Mouse (Mus musculus) intestine, embryonic 14.5 days (tissue): Measurements from ENCODE around the gene Gart. TPM values are rescaled to one million over a fixed set of nuclear protein-coding genes. Genes with fewer than 3 reads are reported as not detected.

Experiments
- ATAC-seq: fragments of 200-750 bp; cut with Nextera tagmentation; replicated peaks from 2 replicates; pipeline ENCODE4 v1.8.0; 2017; ENCODE audit warnings: low read depth, moderate number of reproducible peaks, moderate TSS enrichment, moderate library complexity; ENCODE audit not compliant: low FRiP score, low TSS enrichment
- DNase-seq: peaks from one replicate; pipeline ENCODE4 v3.0.0-alpha.2; 2018; ENCODE audit warnings: low spot score
- H3K27ac ChIP-seq: fragments of 300-500 bp; sonication (generic); 2 replicates; pipeline ENCODE4 v1.5.1; 2014; ENCODE audit warnings: low read depth, mild to moderate bottlenecking, control low read depth
- H3K27me3 ChIP-seq: fragments of 300-500 bp; sonication (generic); replicated peaks from 2 replicates; pipeline ENCODE4 v1.6.1; 2014; ENCODE audit warnings: low read length, control low read depth; ENCODE audit not compliant: control insufficient read depth, insufficient read depth
- H3K36me3 ChIP-seq: fragments of 300-500 bp; sonication (generic); 2 replicates; pipeline ENCODE4 v1.6.1; 2014; ENCODE audit warnings: low read length, control low read depth; ENCODE audit not compliant: control insufficient read depth, insufficient read depth
- H3K4me1 ChIP-seq: fragments of 300-500 bp; sonication (generic); replicated peaks from 2 replicates; pipeline ENCODE4 v1.6.1; 2014; ENCODE audit warnings: low read length, control low read depth, mixed read lengths; ENCODE audit not compliant: control insufficient read depth, insufficient read depth
- H3K4me2 ChIP-seq: fragments of 300-500 bp; sonication (generic); 2 replicates; pipeline ENCODE4 v1.6.1; 2014; ENCODE audit warnings: low read length
- H3K4me3 ChIP-seq: fragments of 300-500 bp; sonication (generic); 2 replicates; pipeline ENCODE4 v1.5.1; 2014; ENCODE audit warnings: low read depth, low read length, control low read depth, mixed read lengths
- H3K9ac ChIP-seq: fragments of 300-500 bp; sonication (generic); 2 replicates; pipeline ENCODE4 v1.6.1; 2014; ENCODE audit warnings: mild to moderate bottlenecking, low read length
- H3K9me3 ChIP-seq: fragments of 300-500 bp; sonication (generic); 2 replicates; pipeline ENCODE4 v1.6.1; 2016; ENCODE audit warnings: low read length, control low read depth; ENCODE audit not compliant: control insufficient read depth
- WGBS: fragments of 180-500 bp; shearing (Covaris S2); extraction: QIAGEN DNeasy Blood & Tissue Kit; methylation state at CpG from one replicate; pipeline ENCODE4 v1.1.7; 2014; 5-methylcytosine and 5-hydroxymethylcytosine counted together
- polyA plus RNA-seq: library from polyadenylated mRNA; unstranded; fragments of >200 nt; fragmentation: Nextera tagmentation; extraction: Ambion mirVana; gene quantifications from 2 replicates; pipeline ENCODE4 v1.2.1, GENCODE M21; 2014

The Gart gene
- polyA plus RNA-seq, 1 experiment from 2014 or later: 137 TPM

- 88% methylated on average over 2 of the region's 2 CpGs for WGBS
- ATAC-seq (no peak), DNase-seq (no peak)
- H3K27ac ChIP-seq: no peak overlapping the region
- H3K9ac ChIP-seq: no peak overlapping the region
- no peaks in the 10 kb centered on the region for H3K9me3 ChIP-seq
- no peak overlapping the region for H3K4me2 ChIP-seq
- no peak overlapping the region for H3K4me3 ChIP-seq
- H3K36me3 ChIP-seq: peaks cover 31% of the 10 kb centered on the region
- H3K27me3 ChIP-seq: no peaks in the 10 kb centered on the region
- peaks cover 3% of the 10 kb centered on the region; the same call in 1 of the 2 replicates for H3K4me1 ChIP-seq
These were observed 1.9 kb downstream of the Gart start for GRCm38 (mm10) chr16:91644901-91645300.

GRCm38 (mm10) chr16:91640171-91640570 lies 6.6 kb downstream of the Gart start:
- 94% methylated on average over 8 of the region's 8 CpGs for WGBS
- peaks cover 79% of the 10 kb centered on the region for H3K36me3 ChIP-seq
- no peak overlapping the region for H3K4me2 ChIP-seq
- ATAC-seq (no peak), DNase-seq (no peak)
- no peak overlapping the region for H3K4me3 ChIP-seq
- H3K9ac ChIP-seq: no peak overlapping the region
- no peaks in the 10 kb centered on the region for H3K27me3 ChIP-seq
- H3K9me3 ChIP-seq: no peaks in the 10 kb centered on the region
- no peaks in the 10 kb centered on the region for H3K4me1 ChIP-seq
- H3K27ac ChIP-seq: no peak overlapping the region

- no peak overlapping the region for H3K27ac ChIP-seq
- H3K4me1 ChIP-seq: no peaks in the 10 kb centered on the region
- WGBS: 95% methylated on average over 2 of the region's 2 CpGs
- no peak overlapping the region for H3K4me2 ChIP-seq
- H3K9me3 ChIP-seq: no peaks in the 10 kb centered on the region
- no peak for ATAC-seq
- no peaks in the 10 kb centered on the region for H3K27me3 ChIP-seq
- H3K9ac ChIP-seq: no peak overlapping the region
- H3K36me3 ChIP-seq: peaks cover 82% of the 10 kb centered on the region
- no peak overlapping the region for H3K4me3 ChIP-seq
- DNase-seq: no peak
These were observed 7.1 kb downstream of the Gart start for GRCm38 (mm10) chr16:91639636-91640035.

GRCm38 (mm10) chr16:91639161-91639560 lies 7.6 kb downstream of the Gart start:
- ATAC-seq: no peak
- Histone ChIP-seq H3K9ac (no peak overlapping the region), H3K27me3 (no peaks in the 10 kb centered on the region), H3K4me1 (no peaks in the 10 kb centered on the region), H3K4me2 (no peak overlapping the region), H3K36me3 (peaks cover 82% of the 10 kb centered on the region), H3K4me3 (no peak overlapping the region), H3K27ac (no peak overlapping the region), H3K9me3 (no peaks in the 10 kb centered on the region)
- WGBS: 92% methylated on average over 5 of the region's 5 CpGs
- no peak for DNase-seq

- Histone ChIP-seq H3K4me2 (no peak overlapping the region), H3K27me3 (no peaks in the 10 kb centered on the region), H3K36me3 (peaks cover 92% of the 10 kb centered on the region), H3K4me3 (no peak overlapping the region), H3K9me3 (no peaks in the 10 kb centered on the region), H3K4me1 (no peaks in the 10 kb centered on the region), H3K27ac (no peak overlapping the region), H3K9ac (no peak overlapping the region)
- DNase-seq (no peak), ATAC-seq (no peak)
- 90% methylated on average over 12 of the region's 12 CpGs for WGBS
These were observed 13.1 kb downstream of the Gart start for GRCm38 (mm10) chr16:91633641-91634040.

GRCm38 (mm10) chr16:91632940-91633339 lies 13.8 kb downstream of the Gart start:
- Histone ChIP-seq H3K4me2 (no peak overlapping the region), H3K27ac (no peak overlapping the region), H3K4me1 (no peaks in the 10 kb centered on the region), H3K36me3 (peaks cover 92% of the 10 kb centered on the region), H3K4me3 (no peak overlapping the region), H3K27me3 (no peaks in the 10 kb centered on the region), H3K9me3 (no peaks in the 10 kb centered on the region), H3K9ac (no peak overlapping the region)
- DNase-seq (no peak), ATAC-seq (no peak)
- 95% methylated on average over 7 of the region's 7 CpGs for WGBS

- no peaks in the 10 kb centered on the region for H3K9me3 ChIP-seq
- no peaks in the 10 kb centered on the region for H3K27me3 ChIP-seq
- 90% methylated on average over 5 of the region's 5 CpGs for WGBS
- ATAC-seq: no peak
- H3K4me2 ChIP-seq: no peak overlapping the region
- no peak overlapping the region for H3K4me3 ChIP-seq
- H3K4me1 ChIP-seq: no peaks in the 10 kb centered on the region
- H3K27ac ChIP-seq: no peak overlapping the region
- H3K9ac ChIP-seq: no peak overlapping the region
- H3K36me3 ChIP-seq: peaks cover 92% of the 10 kb centered on the region
- no peak for DNase-seq
These were observed 14.3 kb downstream of the Gart start for GRCm38 (mm10) chr16:91632439-91632838.

- no peak overlapping the region for H3K27ac ChIP-seq
- H3K36me3 ChIP-seq: peaks cover 92% of the 10 kb centered on the region
- ATAC-seq: no peak
- no peaks in the 10 kb centered on the region for H3K4me1 ChIP-seq
- no peak overlapping the region for H3K9ac ChIP-seq
- 75% methylated on average over 1 of the region's 1 CpGs for WGBS
- H3K27me3 ChIP-seq: no peaks in the 10 kb centered on the region
- no peak overlapping the region for H3K4me2 ChIP-seq
- H3K9me3 ChIP-seq: no peaks in the 10 kb centered on the region
- no peak for DNase-seq
- H3K4me3 ChIP-seq: no peak overlapping the region
These were observed 16.2 kb downstream of the Gart start for GRCm38 (mm10) chr16:91630584-91630983.

- ATAC-seq: no peak
- Histone ChIP-seq H3K27me3 (no peaks in the 10 kb centered on the region), H3K36me3 (peaks cover 93% of the 10 kb centered on the region), H3K4me2 (no peak overlapping the region), H3K9me3 (no peaks in the 10 kb centered on the region), H3K9ac (no peak overlapping the region), H3K27ac (no peak overlapping the region), H3K4me3 (no peak overlapping the region), H3K4me1 (no peaks in the 10 kb centered on the region)
- no peak for DNase-seq
- WGBS: 87% methylated on average over 4 of the region's 4 CpGs
These were observed 17.0 kb downstream of the Gart start for GRCm38 (mm10) chr16:91629749-91630148.
